Mouse (Mus musculus) common myeloid progenitor, adult 5-6 weeks (primary cell): Measurements from ENCODE around the gene Prickle2. TPM values are rescaled to one million over a fixed set of nuclear protein-coding genes. Genes with fewer than 3 reads are reported as not detected.
A peak's percentile ranks its signal among the peaks of the same experiment; 100 is the strongest.

Source experiments
- ATAC-seq: replicated peaks from 2 replicates; pipeline ENCODE4 v1.8.0; 2016; ENCODE audit warnings: low read depth, mild to moderate bottlenecking, moderate TSS enrichment, inconsistent platforms; ENCODE audit not compliant: poor library complexity, severe bottlenecking
- total RNA-seq: library from RNA; stranded (forward); fragments of 200-1000, 187-1606 nt; gene quantifications from 2 replicates; pipeline ENCODE4 v1.2.3, GENCODE M21; 2017

Prickle2 gene
- total RNA-seq, 1 experiment from 2014 or later, result not detected

GRCm38 (mm10) chr6:92609078-92609477, 96.9 kb downstream of the Prickle2 start:
- ATAC-seq, result no peak

GRCm38 (mm10) chr6:92605156-92605555, 100.8 kb downstream of the Prickle2 start:
- ATAC-seq, result no peak

GRCm38 (mm10) chr6:92596340-92596739, 109.6 kb downstream of the Prickle2 start:
- ATAC-seq, result no peak

GRCm38 (mm10) chr6:92589381-92590065, 116.4 kb downstream of the Prickle2 start:
- ATAC-seq, result no peak

- ATAC-seq, result no peak
Observed at GRCm38 (mm10) chr6:92584026-92584425, 121.9 kb downstream of the Prickle2 start.

GRCm38 (mm10) chr6:92575227-92575626, 130.7 kb downstream of the Prickle2 start:
- ATAC-seq, result no peak

- ATAC-seq, result no peak
Observed at GRCm38 (mm10) chr6:92572139-92572538, 133.8 kb downstream of the Prickle2 start.

- no peak for ATAC-seq
Observed at GRCm38 (mm10) chr6:92570090-92570489, 135.9 kb downstream of the Prickle2 start.

GRCm38 (mm10) chr6:92569283-92569682, 136.7 kb downstream of the Prickle2 start:
- ATAC-seq, result no peak

- ATAC-seq, result no peak
Observed at GRCm38 (mm10) chr6:92559261-92559660, 146.7 kb downstream of the Prickle2 start.

- no peak for ATAC-seq
Observed at GRCm38 (mm10) chr6:92555675-92556074, 150.3 kb downstream of the Prickle2 start.

GRCm38 (mm10) chr6:92553086-92553485, 152.9 kb downstream of the Prickle2 start:
- ATAC-seq, result no peak

GRCm38 (mm10) chr6:92549246-92549645, 156.7 kb downstream of the Prickle2 start:
- no peak for ATAC-seq

GRCm38 (mm10) chr6:92545204-92545603, 160.8 kb downstream of the Prickle2 start:
- ATAC-seq, result no peak

GRCm38 (mm10) chr6:92543825-92544224, 162.1 kb downstream of the Prickle2 start:
- no peak for ATAC-seq

- ATAC-seq, result no peak
Observed at GRCm38 (mm10) chr6:92542402-92543101, 163.4 kb downstream of the Prickle2 start.

- 0 out of 2 replicates have a peak, but pooled peaks have one; percentile 15 for ATAC-seq
Observed at GRCm38 (mm10) chr6:92534226-92535031, 171.5 kb downstream of the Prickle2 start.

- ATAC-seq, result no peak
Observed at GRCm38 (mm10) chr6:92533306-92534063, 172.5 kb downstream of the Prickle2 start.

- no peak for ATAC-seq
Observed at GRCm38 (mm10) chr6:92532896-92533295, 173.1 kb downstream of the Prickle2 start.

GRCm38 (mm10) chr6:92532331-92532730, 173.6 kb downstream of the Prickle2 start:
- no peak for ATAC-seq
